Mouse (Mus musculus) megakaryocyte-erythroid progenitor cell, adult 5-6 weeks (primary cell): ENCODE measurements around the gene Vps53. TPM values are rescaled to one million over a fixed set of nuclear protein-coding genes. Genes with fewer than 3 reads are reported as not detected.

Source experiments
- total RNA-seq, 2 experiments: library from RNA; stranded (forward) in 1 of 2; stranded (reverse) in 1 of 2; fragments of 200-1000, 215-1000 nt in 1 of 2; fragments of >200 nt in 1 of 2; fragmentation: Nextera tagmentation in 1 of 2; gene quantifications; 2 replicates each; pipeline ENCODE4 v1.2.3; 2014 to 2017

Vps53 gene
- total RNA-seq, 2 experiments from 2014 or later, result 33.6 to 44.1 TPM

Other genes starting within 250 kb of the Vps53 start
- gene Rph3al, start 241.2 kb downstream of the Vps53 start, total RNA-seq (2014; fragmentation: Nextera tagmentation), result 7.2 and 8.3 TPM in 2 replicates
- gene Rph3al, start 241.2 kb downstream of the Vps53 start, total RNA-seq (2017), result 1.1 and 2.7 TPM in 2 replicates
- not detected in 2 replicates for gene 1700016K19Rik, start 179.7 kb downstream of the Vps53 start, total RNA-seq (2014; fragmentation: Nextera tagmentation)
- gene 1700016K19Rik, start 179.7 kb downstream of the Vps53 start, total RNA-seq (2017), result not detected in 2 replicates
- gene Rflnb, start 151.9 kb downstream of the Vps53 start, total RNA-seq (2014; fragmentation: Nextera tagmentation), result 1.2 TPM in 1 of 2 replicates, not detected in the other
- gene Rflnb, start 151.9 kb downstream of the Vps53 start, total RNA-seq (2017), result 0.95 and 1.5 TPM in 2 replicates
- 3.0 and 4.5 TPM in 2 replicates for gene Fam57a, start within 50 bp of the Vps53 start, total RNA-seq (2014; fragmentation: Nextera tagmentation)
- 0.19 and 2.1 TPM in 2 replicates for gene Fam57a, start within 50 bp of the Vps53 start, total RNA-seq (2017)
- gene Dbil5, start 38.0 kb upstream of the Vps53 start, total RNA-seq (2014; fragmentation: Nextera tagmentation), result not detected in 2 replicates
- gene Dbil5, start 38.0 kb upstream of the Vps53 start, total RNA-seq (2017), result not detected in 2 replicates
- gene Gemin4, start 38.0 kb upstream of the Vps53 start, total RNA-seq (2014; fragmentation: Nextera tagmentation), result 22.8 and 24.4 TPM in 2 replicates
- 22.4 and 26.6 TPM in 2 replicates for gene Gemin4, start 38.0 kb upstream of the Vps53 start, total RNA-seq (2017)
- gene Mrm3, start 64.1 kb upstream of the Vps53 start, total RNA-seq (2014; fragmentation: Nextera tagmentation), result 24.0 and 31.8 TPM in 2 replicates
- gene Mrm3, start 64.1 kb upstream of the Vps53 start, total RNA-seq (2017), result 58.5 and 63.2 TPM in 2 replicates
- 65.0 and 70.4 TPM in 2 replicates for gene Glod4, start 64.1 kb upstream of the Vps53 start, total RNA-seq (2014; fragmentation: Nextera tagmentation)
- gene Glod4, start 64.1 kb upstream of the Vps53 start, total RNA-seq (2017), result 203 and 253 TPM in 2 replicates
- gene Nxn, start 219.5 kb upstream of the Vps53 start, total RNA-seq (2014; fragmentation: Nextera tagmentation), result 3.0 and 8.8 TPM in 2 replicates
- gene Nxn, start 219.5 kb upstream of the Vps53 start, total RNA-seq (2017), result 4.0 and 4.5 TPM in 2 replicates
- 24.6 and 28.1 TPM in 2 replicates for gene Timm22, start 227.3 kb upstream of the Vps53 start, total RNA-seq (2014; fragmentation: Nextera tagmentation)
- gene Timm22, start 227.3 kb upstream of the Vps53 start, total RNA-seq (2017), result 8.6 and 11.2 TPM in 2 replicates